Mouse (Mus musculus): ENCODE data around the gene Atp6v1g2.

GRCm38 (mm10) chr17:35243086-35243485 is 9.6 kb downstream of the Atp6v1g2 start:
- TF ChIP-seq CTCF (conservative IDR thresholded peaks at IDR 0.05; ENCODE audit: insufficient read depth, insufficient read length, low read depth, low read length) = no peak
- TF ChIP-seq POLR2A (IDR thresholded peaks at IDR 0.05; ENCODE audit: low read depth, low read length) = no peak

All from kidney, adult 2 months (tissue).